Mouse (Mus musculus) T-helper 2 cell (primary cell): ENCODE measurements around the gene Hid1.
"Not testable (repeated sequence)": the region's sequence is repeated elsewhere in the genome, so short reads cannot be mapped to it uniquely, and the experiment has no call there.

Source experiments
- in situ Hi-C: fragments of 300-600 bp; cut with MboI, MseI; formaldehyde crosslinking; loops from one replicate; pipeline ENCODE4 v1.15.1; 2025; ENCODE audit warnings: high pct_unique_total_duplicates

Hid1 gene

GRCm38 (mm10) chr11:115367395-115367944 lies at the start of gene Hid1:
Gene Hid1 (minus strand): TSS chr11:115367756.
- in situ Hi-C loops: no loop called here

DNA sequence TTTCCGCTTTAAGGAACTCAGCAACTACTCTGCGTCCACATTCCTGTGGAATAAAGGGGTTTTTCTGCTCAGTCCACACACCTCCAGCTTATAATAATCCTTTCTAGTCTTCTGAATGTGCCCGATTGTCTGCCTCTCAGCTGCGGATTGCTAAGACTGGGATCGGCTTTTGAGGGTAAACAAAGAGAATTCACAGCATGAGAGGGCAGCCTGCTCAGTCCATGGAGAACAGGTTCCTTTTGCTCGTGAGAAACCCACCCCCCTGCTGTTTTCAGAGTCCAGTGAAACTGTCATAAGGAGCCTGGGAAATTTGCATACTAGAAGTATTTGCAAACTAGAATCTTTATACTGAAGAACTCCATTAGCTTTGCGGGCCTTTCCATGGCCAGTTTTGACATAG lies 42.0 kb upstream of the Hid1 start:
- in situ Hi-C loops: loop anchor here (10.0 kb wide), 1 partner anchor 735 kb away; the partner anchor contains the start of gene Ttyh2

DNA sequence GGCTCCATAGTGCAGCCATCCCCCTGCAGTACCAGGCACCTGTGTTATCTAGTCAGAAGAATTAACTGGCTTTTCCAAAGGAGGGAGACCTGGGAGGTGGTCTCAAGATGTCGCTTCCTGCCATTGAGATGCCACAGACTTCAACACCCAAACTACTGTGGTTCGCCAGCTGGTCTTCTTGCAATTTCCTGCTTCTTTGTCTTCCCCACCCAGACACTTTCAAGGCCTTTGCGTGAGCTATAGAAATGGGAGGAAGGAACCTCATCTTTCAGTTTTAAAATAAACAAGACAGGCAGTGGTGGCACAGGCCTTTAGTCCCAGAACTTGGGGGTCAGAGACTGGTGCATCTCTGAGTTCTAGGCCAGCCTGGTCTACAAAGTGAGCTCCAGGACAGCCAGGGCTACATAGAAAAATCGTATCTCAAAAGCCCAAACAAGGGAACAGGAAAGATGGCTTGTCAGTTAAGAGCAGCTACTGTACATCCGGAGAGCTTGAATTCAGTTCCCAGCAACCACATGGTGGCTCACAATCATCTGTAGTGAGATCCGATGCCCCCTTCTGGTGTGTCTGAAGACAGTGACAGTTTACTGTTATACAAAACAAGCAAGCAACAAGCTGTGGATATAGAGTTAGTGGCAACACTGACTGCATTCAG lies 40.8 kb upstream of the Hid1 start:
- in situ Hi-C loops: loop anchor here (10.0 kb wide), 1 partner anchor 734 kb away; the partner anchor contains the start of gene Ttyh2

DNA sequence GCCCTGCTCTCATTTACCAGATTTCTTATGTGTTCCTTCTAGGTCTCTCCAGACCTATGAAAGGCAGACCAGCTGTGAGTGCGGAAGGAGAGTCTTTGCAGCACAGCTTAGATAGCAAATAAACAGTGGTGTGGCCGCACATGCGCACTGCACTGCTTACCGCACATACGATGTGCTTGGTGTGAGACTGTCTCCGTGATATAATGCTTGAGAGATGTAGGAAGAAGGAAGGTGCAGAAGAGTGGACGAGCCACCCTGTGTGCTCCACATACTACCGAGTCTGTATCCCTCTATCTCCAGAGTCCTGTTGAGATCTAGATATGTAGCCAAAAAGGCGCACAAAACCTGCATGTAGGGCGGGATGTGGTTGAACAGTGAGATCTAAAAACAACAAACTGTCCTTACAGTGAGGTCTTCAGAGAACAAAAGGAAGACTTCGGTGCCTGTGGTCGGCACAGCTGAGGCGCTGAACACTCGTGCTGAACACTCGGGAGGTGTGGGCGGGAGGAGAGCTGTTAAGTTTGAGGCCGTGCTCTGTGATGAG lies 39.4 kb upstream of the Hid1 start:
- in situ Hi-C loops: loop anchor here (10.0 kb wide), 1 partner anchor 732 kb away; the partner anchor contains the start of gene Ttyh2

DNA sequence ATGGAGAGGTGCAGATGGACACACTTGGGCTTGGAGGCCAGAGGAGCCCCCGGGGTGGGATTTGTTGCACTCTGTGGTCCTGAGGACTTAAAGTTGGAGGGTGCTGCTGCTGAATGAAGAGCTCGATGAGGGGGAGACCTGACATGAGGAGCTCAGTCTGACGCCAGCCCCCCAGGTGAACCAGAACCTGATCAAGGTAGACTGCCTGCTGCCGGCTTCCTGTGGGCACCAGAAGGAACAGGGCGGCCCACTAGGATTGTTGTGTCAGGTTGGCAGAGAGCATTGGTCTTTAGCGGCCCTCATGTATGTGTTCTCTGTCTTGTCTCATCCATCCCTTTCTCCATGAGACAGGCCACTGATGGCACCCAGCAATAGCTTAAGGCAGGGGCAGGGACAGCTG lies 38.2 kb upstream of the Hid1 start:
- in situ Hi-C loops: loop anchor here (10.0 kb wide), 1 partner anchor 731 kb away; the partner anchor contains the start of gene Ttyh2

GRCm38 (mm10) chr11:115403338-115404124 lies 36.0 kb upstream of the Hid1 start, which contains the start of gene Mrpl58:
Gene Mrpl58 (plus strand): TSS chr11:115403752.
- in situ Hi-C loops: loop anchor here (10.0 kb wide), 1 partner anchor 729 kb away; the partner anchor contains the start of gene Ttyh2

- in situ Hi-C loops: loop anchor here (10.0 kb wide), 1 partner anchor 726 kb away; the partner anchor contains the start of gene Ttyh2
These were observed 33.3 kb upstream of the Hid1 start for GRCm38 (mm10) chr11:115400630-115401391.

DNA sequence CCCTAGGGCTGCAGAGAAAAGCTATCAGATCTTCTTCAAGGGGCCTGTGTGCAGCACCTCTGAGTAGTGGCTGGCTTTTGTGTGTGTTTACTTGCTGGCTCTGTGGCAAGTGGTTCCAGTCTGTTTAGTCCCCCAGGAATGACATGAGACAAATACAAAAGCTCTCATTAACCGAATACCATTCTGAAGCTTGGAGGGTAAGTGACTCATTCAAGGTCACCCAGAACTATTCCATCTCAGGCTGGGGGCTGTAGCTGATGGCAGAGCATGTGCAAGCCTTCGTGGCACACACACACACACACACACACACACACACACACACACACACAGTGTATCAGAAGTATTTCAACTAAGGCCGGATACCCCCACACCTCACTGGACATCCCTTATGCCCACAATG lies 32.6 kb upstream of the Hid1 start:
- in situ Hi-C loops: loop anchor here (10.0 kb wide), 1 partner anchor 725 kb away; the partner anchor contains the start of gene Ttyh2

GRCm38 (mm10) chr11:115398085-115398484 lies 30.5 kb upstream of the Hid1 start:
- in situ Hi-C loops: no loop called here

DNA sequence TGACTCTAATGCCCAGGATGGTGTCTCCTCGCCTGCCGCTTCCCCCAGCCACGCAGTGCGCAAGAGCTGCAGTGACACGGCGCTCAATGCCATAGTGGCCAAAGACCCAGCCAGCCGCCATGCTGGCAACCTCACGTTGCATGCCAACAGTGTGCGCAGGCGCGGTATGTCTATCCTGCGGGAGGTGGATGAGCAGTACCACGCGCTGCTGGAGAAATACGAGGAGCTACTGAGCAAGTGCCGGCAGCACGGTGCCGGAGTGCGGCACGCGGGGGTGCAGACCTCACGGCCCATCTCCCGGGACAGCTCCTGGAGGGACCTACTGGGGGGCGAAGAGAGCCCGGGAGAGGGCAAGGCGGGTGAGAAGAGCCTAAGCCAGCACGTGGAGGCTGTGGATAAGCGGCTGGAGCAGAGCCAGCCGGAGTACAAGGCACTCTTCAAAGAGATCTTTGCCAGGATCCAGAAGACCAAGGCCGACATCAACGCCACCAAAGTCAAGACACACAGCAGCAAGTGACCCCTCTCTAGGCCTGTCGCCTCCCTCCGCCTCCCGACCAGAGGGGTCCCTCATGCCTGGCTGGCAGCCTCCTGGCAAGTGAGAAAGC lies 26.3 kb upstream of the Hid1 start:
- in situ Hi-C loops: no loop called here

DNA sequence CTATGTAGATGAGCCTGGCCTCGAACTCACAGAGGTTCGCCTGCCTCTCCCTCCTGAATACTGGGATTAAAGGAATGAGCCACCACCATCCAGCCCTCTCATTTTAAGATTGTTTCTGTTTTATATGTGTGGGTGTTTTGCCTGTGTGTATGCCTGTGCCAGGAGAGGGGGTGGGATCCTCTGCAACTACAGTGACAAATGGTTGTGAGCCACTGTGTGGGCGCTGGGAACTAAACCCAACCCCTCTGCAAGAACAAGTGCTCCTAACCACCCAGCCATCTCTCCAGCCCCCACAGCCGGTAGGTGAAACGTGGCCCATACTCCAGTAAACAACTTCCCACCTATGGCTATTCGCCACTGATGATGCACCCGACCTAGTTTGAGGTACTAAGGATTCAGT lies 23.8 kb upstream of the Hid1 start:
- in situ Hi-C loops: no loop called here

DNA sequence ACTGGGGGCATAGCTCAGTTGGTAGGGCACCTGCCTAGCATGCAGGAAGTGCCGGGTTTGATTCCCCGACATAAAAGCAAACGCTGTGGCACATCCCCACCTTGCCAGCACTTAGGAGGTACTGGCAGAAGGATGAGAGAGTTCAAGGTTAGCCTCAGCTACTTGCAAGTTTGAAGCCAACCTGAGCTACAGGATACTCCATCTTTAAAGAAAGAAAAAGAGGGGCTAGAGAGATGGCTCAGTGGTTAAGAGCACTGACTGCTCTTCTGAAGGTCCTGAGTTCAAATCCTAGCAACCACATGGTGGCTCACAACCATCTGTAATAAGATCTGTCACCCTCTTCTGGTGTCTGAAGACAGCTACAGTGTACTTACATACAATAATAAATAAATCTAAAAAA lies 19.3 kb upstream of the Hid1 start:
- in situ Hi-C loops: not testable (repeated sequence)

DNA sequence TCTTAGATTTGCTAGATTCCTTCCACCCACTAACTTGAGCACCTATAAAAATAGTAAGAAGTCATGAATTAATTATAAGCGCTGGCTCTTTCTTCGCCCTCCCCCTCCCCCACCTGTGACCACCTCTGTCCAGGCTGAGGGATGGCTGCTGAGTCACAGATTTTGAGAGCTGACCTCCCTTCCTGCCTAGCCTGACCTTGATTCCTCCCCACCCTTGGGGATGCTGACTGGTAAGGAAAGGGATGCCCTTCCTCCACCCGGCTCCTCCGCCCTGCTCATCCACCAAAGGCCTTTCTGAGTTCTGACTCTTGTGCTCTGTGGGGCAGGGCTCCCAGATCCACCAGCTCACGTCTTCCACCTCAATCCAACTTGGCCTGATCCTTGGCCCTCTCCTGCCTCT lies 17.0 kb upstream of the Hid1 start:
- in situ Hi-C loops: no loop called here

GRCm38 (mm10) chr11:115383701-115384474 lies 16.3 kb upstream of the Hid1 start:
- in situ Hi-C loops: no loop called here

DNA sequence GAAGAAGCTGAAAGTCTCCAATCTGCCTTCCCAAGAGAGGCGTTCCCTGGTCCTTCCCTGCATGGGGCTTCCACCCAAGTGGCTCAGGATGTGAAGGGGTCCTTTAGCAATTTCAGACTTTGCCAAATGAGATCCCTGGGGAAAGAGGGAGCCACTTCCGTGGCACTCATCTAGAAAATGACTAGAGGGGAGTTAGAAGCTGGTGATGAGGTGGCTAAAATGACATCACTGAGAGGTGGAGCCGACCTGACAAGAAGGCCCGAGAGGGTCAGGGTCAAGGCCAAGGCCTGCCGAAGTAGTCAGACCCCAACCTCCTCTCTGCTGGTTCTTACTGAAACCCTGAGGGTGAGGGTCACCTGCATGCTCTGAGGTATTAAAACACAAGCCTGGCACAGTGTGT lies 15.3 kb upstream of the Hid1 start:
- in situ Hi-C loops: no loop called here

DNA sequence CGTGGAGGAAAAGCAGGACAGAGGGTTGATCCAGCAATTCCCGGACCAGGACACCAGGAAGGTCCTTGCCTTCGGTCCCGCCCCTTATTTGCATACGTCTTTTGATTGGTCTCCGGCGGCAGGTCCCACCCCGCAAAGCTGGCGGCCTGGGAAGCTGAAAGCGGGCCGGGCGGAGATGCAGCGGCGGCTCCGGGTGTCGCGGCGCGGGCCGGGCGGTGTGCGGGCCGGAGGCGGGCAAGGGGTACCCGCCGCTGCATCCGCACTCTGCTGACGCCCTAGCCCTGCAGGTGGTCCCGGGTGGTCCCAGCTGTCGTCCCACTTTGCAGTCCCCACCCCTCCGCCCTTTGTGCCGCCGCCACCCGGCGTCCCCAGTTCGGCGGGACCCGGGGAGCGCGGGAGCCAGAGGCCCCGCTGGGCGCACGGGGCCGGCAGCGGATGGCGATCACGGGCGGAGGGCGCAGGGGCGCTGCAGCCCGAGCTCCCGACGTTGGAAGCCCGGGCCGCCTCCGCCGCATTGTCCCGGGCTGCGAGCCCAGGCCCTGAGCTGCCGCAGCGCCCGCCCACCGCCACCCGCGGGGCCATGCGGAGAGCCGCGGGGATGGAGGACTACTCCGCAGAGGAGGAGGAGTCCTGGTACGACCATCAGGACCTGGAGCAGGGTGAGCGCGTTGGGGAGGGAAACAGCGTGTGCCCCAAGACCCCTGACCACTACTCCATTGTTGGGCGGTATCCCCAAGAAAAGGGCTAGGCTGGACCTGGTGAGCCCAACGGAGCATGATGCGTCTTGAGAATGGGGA lies 14.4 kb upstream of the Hid1 start, which contains the start of gene Cdr2l:
TSS of gene Cdr2l (plus strand) at position 174 of the 797 bp plus-strand sequence.
- in situ Hi-C loops: no loop called here

- in situ Hi-C loops: no loop called here
These were observed 13.7 kb upstream of the Hid1 start for GRCm38 (mm10) chr11:115381276-115381675.

- in situ Hi-C loops: no loop called here
These were observed 10.3 kb upstream of the Hid1 start for GRCm38 (mm10) chr11:115377854-115378253.

DNA sequence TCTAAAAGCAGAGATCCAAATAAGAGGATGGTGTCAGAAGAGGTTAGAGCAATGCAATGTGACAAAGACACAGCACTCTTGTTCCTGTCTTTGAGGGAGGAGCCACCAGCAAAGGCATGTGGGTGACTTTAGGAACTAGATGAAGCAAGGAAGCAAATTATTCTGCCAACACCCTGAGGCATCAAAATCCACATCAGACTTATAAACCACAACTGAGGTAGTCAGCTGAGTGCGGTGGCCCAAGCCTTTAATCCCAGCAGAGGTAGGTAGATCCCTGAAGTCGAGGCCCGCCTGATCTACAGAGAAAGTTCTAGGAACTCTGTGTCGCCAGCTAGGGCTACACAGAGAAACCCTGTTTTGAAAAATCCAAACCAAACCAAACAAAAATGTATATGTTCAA lies 9.7 kb upstream of the Hid1 start:
- in situ Hi-C loops: no loop called here
